Mouse (Mus musculus) erythroblast, embryonic 14.5 days (primary cell): ENCODE results near the gene Vwa3b.

Experiments used
- GATA1 ChIP-seq: IDR thresholded peaks from 2 replicates; pipeline ENCODE4 v1.6.1; 2012; ENCODE audit warnings: low read length, inconsistent platforms, mixed read lengths
- TAL1 ChIP-seq: IDR thresholded peaks from 3 replicates; pipeline ENCODE4 v1.6.1; 2012; ENCODE audit warnings: low read length, inconsistent platforms, mixed read lengths

- TF ChIP-seq TAL1 (no peak), GATA1 (no peak)
Observed at GRCm38 (mm10) chr1:37045472-37045871, 19.1 kb downstream of the Vwa3b start.
